Mouse (Mus musculus) heart, postnatal 36 days (tissue): Measurements from ENCODE around the gene Capn13. TPM values are rescaled to one million over a fixed set of nuclear protein-coding genes. Genes with fewer than 3 reads are reported as not detected.
"Not testable (repeated sequence)": the region's sequence is repeated elsewhere in the genome, so short reads cannot be mapped to it uniquely, and the experiment has no call there.

Experiments used
- DNase-seq, 2 experiments: peaks; one replicate each; pipeline ENCODE4 v3.0.0; 2021 to 2022
- intact Hi-C: fragments of 180-260 bp; cut with DNase I; formaldehyde crosslinking; loops from one replicate; pipeline ENCODE4 v1.15.1; 2025
- total RNA-seq, 2 experiments: library from RNA; stranded (reverse); gene quantifications; 2 replicates each; pipeline ENCODE4 v1.2.3; 2021

Gene Capn13
- total RNA-seq, 2 experiments from 2014 or later: not detected

GRCm38 (mm10) chr17:73293237-73293636, 107.4 kb downstream of the Capn13 start:
- DNase-seq: no peak
- intact Hi-C loops: loop anchor here (10.0 kb wide), 1 partner anchor 278 kb away; no protein-coding TSS in a partner anchor

- DNase-seq: no peak
- intact Hi-C loops: no loop called here
Measured at GRCm38 (mm10) chr17:73284301-73284700, 116.4 kb downstream of the Capn13 start.

GRCm38 (mm10) chr17:73282702-73283101, 118.0 kb downstream of the Capn13 start:
- intact Hi-C loops, DNase-seq: not testable (repeated sequence)

DNA sequence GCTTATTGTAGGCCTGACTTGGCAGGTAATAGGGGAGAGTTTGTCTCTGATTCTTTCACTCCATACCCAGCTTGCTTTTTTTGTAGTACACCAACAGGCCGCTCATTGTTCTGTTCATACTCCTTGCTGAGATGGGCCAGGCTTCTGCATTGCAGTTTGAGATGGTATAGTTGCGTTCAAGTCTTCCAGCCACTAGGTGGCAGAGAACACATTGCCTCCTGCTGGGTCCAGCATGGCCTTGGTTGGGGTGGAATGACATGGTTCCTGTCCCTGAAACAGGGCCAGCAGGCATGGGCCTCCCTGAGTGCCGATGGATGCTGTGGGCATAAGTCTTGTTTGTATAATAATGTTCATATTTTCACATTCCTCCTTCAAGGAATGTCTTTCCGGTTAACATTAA, 122.9 kb downstream of the Capn13 start:
- no peak for DNase-seq
- intact Hi-C loops: no loop called here

DNA sequence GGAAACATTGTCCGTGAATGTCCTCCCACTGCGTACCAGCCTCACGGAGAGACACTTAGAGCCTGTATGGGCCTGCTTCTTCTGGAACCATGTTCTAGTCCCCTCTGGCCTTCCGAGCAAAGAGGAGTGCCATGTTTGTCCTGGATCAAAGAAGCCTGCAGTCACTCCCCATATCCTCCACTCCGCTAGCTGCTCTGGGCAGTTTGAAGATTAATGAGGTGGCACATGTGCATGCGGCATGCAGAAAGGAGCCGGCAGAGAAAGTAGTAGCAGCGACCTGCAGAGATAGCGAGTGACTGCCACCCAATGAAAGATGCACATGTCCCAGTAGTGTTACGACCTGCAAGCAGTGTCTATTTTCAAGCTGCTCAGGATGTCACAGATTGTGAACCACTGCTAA, 125.6 kb downstream of the Capn13 start:
- no peak for DNase-seq
- intact Hi-C loops: no loop called here

GRCm38 (mm10) chr17:73273809-73274208, 126.9 kb downstream of the Capn13 start:
- intact Hi-C loops: no loop called here
- no peak for DNase-seq

DNA sequence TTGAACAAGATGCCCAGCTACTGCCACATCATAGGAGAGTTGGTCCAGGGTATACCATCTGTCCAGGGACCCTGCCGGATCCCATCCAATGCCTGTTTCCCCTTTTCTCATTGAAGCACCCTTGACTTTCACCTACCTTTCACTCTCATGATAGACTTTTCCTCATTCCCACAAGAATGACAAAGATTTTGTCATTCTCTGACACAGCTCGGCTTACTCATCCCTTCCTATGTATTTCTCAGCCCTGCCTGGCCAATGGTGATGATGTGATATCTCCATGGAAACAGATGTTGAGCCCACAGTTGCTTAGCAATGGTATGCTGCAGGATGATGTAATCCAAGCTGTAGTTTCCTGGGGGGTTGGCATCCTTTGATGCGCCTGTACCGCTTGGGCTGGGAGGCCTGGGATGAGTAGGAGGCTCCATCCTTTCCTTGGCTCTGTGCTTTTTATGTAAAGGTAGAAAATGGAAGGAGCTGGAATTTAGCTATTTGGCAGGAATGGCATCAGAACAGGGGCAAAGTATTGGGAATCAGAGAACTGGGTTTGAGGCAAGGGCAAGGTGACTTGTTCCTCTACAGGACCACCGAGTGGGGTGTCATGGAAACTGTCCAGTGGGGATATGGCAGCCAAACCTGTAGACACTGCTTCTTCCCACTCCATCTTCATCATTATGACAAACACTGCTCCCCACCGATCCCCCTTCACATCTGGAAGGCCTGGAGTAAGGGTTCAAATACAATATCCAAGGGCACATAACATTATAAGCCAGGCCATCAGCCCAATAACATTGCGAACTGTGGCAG, 128.7 kb downstream of the Capn13 start:
- DNase-seq: no peak
- intact Hi-C loops: no loop called here

DNA sequence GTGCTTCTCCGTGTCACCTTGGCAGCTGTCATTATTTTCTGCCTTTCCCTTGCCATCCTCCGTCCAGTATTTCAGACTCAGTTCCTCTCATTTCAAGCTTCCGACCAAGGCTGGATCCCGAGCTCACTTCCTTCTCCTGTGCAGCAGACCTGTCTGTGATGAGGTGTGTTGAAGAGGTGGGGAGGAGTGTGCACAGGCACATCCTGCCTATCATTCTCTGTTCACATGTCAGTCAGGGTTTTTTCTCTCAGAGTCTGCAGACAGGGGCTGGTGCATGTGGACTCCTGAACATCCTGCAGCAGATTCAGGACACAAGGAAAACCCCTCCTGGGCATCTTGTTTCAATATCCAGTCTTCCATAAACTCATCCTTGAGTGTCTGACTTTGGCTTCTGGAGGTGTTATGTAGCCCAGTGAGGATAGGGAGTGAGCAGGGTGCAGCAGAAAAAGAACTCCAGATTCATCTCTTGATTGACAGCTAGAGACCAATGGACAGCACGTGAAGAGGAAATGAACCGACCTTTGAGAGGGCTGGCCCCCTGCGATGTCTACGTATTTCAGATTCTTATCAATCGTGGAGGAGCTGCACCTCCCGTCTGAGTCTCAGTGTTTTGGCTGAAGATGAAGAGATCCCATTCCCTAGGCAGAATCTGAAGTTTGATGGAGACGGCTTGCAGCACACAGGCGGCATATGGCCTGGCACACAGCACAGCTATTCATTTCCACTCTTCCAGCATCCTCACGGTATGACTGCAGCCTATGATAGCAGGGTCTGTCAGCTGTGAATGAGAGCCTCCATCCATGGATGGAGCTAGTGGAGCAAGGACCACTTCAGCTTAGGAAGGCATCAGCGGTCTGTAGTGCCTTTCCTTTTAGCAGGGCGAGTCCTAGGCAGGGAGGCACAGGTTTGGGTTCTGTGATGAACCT, 129.5 kb downstream of the Capn13 start:
- intact Hi-C loops: no loop called here
- DNase-seq: no peak

- DNase-seq: no peak
- intact Hi-C loops: no loop called here
Measured at GRCm38 (mm10) chr17:73263077-73263501, 137.6 kb downstream of the Capn13 start.

- intact Hi-C loops: no loop called here
- DNase-seq: no peak
Measured at GRCm38 (mm10) chr17:73262558-73262957, 138.1 kb downstream of the Capn13 start.

DNA sequence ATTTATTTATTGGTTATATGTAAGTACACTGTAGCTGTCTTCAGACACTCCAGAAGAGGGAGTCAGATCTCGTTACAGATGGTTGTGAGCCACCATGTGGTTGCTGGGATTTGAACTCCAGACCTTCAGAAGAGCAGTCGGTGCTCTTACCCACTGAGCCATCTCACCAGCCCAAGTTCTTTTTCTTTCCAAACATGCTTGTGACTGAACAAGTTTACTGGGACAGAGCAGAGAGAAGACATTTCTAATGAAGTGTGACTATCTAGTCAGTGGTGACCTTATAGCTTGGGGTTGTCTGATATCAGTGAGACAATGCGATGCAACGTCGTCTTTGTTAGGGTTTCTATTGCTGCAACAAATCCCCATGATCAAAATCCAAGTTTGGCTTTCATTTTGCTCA, 141.4 kb downstream of the Capn13 start:
- intact Hi-C loops: not testable (repeated sequence)

DNA sequence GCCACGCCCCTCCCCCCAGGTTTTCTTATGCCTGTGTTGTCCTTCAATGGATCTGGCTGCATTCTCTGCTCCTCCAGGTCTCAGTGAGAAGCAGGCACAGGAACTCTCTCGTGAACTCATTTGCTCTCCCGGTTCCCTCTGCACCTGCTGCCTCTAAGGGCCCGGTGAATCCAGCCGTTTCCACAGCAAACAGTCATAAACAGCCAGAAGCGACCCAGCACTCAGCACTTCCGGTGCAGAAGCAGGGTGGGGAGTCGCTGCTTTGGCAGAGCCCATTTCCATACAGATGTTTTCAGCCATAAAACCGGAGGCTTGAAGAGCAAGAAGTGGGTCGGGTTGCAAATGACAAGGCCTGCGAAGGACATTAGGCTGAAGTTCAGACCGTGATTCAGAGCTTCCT, 142.0 kb downstream of the Capn13 start:
- no peak for DNase-seq
- intact Hi-C loops: no loop called here

More for the DNA sequence above, 141.4 kb downstream of the Capn13 start:
- not testable (repeated sequence) for DNase-seq
